Mouse (Mus musculus): Measurements from ENCODE around the gene Npepps. TPM values are rescaled to one million over a fixed set of nuclear protein-coding genes. Genes with fewer than 3 reads are reported as not detected.

Gene Npepps
- polyA plus RNA-seq, 1 experiment, result 41.8 TPM

DNA sequence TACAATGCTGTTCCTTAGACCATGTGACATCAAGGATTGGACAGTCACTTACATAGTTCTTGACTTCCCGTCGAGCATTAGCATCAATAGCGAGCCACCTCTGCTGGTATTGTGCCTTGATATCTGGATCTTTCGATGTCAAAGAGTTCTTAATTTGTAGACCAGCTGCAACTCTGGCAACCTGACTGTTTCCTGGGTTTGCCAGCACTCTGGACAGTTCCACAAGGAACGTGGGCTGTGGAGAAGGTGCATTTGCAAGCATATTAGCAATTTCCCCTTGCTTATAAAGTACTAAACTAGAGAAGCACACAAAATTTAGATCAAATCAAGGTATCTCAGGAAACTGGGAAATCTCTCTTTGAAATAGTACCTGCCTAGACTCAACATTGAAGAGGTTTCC is 95.6 kb downstream of the Npepps start:
- Histone ChIP-seq H3K4me1 (ENCODE audit: control insufficient read depth, insufficient read depth, low read length) (no peaks in the 10 kb centered on the region), H3K4me3 (replicated peaks; ENCODE audit: control insufficient read depth, low read depth, low read length) (no peak overlapping the region), H3K27ac (ENCODE audit: control insufficient read depth, insufficient read depth, low read depth, low read length, poor library complexity) (no peak overlapping the region)
- no peak for TF ChIP-seq CTCF (IDR thresholded peaks at IDR 0.05; ENCODE audit: control insufficient read depth, insufficient read depth, low read length)
- TF ChIP-seq POLR2A (IDR thresholded peaks at IDR 0.05; ENCODE audit: borderline replicate concordance, control insufficient read depth, low read depth, low read length), result no peak
- WGBS, result 78% methylated on average over 5 of the region's 5 CpGs

DNA sequence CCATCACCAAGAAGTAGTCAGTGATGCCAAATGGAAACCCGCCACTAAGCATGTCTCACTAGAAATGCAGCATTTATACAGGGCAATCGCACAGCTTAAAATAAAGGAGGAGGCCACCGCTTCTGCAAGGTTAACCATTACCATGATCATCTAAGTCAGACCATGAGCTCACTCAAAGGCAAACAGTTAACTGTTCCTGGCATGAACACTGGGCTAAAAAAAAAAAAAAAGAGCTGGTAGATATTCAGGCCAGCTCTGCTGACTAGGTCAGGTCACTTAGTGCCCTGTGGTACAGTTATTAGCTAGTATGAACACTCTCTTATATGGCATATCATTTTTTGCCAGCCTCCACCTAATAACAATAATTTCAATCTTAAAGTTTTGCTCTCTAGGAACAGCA is 98.0 kb downstream of the Npepps start:
- no peaks in the 10 kb centered on the region for H3K4me1 ChIP-seq (ENCODE audit: control insufficient read depth, insufficient read depth, low read length)
- no peak for TF ChIP-seq POLR2A (IDR thresholded peaks at IDR 0.05; ENCODE audit: borderline replicate concordance, control insufficient read depth, low read depth, low read length)
- no peak for TF ChIP-seq CTCF (IDR thresholded peaks at IDR 0.05; ENCODE audit: control insufficient read depth, insufficient read depth, low read length)
- 94% methylated on average over 3 of the region's 3 CpGs for WGBS
- H3K27ac ChIP-seq (ENCODE audit: control insufficient read depth, insufficient read depth, low read depth, low read length, poor library complexity), result no peak overlapping the region
- H3K4me3 ChIP-seq (replicated peaks; ENCODE audit: control insufficient read depth, low read depth, low read length), result no peak overlapping the region

DNA sequence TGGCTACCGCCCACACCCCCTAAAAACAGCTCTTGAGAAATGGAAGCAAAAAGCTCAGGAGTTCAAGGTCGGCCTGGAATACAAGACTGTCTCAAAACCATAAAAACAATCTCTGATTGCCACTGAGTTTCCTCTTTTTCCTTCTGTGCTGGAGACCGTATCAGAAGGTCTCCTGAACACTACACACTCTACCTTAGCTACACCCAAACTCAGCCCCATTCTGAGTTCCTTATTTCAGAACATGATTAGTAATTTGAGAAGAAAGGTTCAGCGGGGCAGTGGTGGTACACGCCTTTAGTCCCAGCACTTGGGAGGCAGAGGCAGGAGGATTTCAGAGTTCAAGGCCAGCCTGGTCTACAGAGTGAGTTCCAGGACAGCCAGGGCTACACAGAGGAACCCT is 99.4 kb downstream of the Npepps start:
- no peak overlapping the region for H3K27ac ChIP-seq (ENCODE audit: control insufficient read depth, insufficient read depth, low read depth, low read length, poor library complexity)
- no peak overlapping the region for H3K4me3 ChIP-seq (replicated peaks; ENCODE audit: control insufficient read depth, low read depth, low read length)
- TF ChIP-seq POLR2A (IDR thresholded peaks at IDR 0.05; ENCODE audit: borderline replicate concordance, control insufficient read depth, low read depth, low read length) (no peak), CTCF (IDR thresholded peaks at IDR 0.05; ENCODE audit: control insufficient read depth, insufficient read depth, low read length) (no peak)
- 53% methylated on average over 5 of the region's 5 CpGs for WGBS
- H3K4me1 ChIP-seq (ENCODE audit: control insufficient read depth, insufficient read depth, low read length), result no peaks in the 10 kb centered on the region

DNA sequence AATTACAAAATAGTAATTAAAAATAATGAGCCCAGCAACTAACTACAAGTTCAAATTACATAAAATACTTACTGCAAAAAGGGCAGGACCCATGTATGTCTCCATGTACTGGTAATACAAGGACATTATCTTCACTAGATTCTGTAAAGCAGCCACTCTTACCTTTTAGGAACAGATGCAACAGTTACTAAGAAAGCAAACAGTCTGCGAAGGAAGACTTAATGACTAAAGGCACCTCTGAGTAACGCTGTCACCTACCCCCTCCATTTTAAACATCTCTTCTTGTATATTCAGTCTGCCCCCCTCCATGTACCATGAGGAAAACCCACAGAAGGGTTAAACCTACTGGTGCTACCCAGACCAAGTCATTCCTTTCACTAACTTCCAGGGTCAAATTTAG is 102.2 kb downstream of the Npepps start:
- Histone ChIP-seq H3K4me3 (replicated peaks; ENCODE audit: control insufficient read depth, low read depth, low read length) (no peak overlapping the region), H3K27ac (ENCODE audit: control insufficient read depth, insufficient read depth, low read depth, low read length, poor library complexity) (no peak overlapping the region), H3K4me1 (ENCODE audit: control insufficient read depth, insufficient read depth, low read length) (no peaks in the 10 kb centered on the region)
- 97% methylated on average over 2 of the region's 2 CpGs for WGBS
- TF ChIP-seq POLR2A (IDR thresholded peaks at IDR 0.05; ENCODE audit: borderline replicate concordance, control insufficient read depth, low read depth, low read length) (no peak), CTCF (IDR thresholded peaks at IDR 0.05; ENCODE audit: control insufficient read depth, insufficient read depth, low read length) (no peak)

DNA sequence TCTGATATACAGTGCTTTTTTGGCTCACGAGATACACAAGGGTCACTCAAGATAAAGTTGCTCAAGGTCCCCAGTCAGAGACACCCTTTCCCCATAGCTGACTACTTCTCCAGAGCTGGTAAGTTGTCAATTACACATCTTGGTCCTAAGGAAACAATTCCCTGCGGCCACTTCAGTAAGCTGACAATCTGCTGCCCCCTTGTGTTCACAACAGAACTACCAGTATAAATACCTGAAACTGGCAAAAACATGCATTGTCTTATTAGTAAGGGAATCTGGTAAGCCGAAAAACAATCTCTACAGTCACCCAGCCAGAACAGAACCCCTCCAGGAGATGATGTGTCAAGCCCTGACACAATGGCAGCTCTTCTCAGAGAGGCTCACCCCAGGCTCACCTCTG is 103.6 kb downstream of the Npepps start:
- TF ChIP-seq POLR2A (IDR thresholded peaks at IDR 0.05; ENCODE audit: borderline replicate concordance, control insufficient read depth, low read depth, low read length) (no peak), CTCF (IDR thresholded peaks at IDR 0.05; ENCODE audit: control insufficient read depth, insufficient read depth, low read length) (0 out of 2 replicates have a peak, but pooled peaks have one; percentile 11)
- WGBS, result 47% methylated on average over 3 of the region's 3 CpGs
- Histone ChIP-seq H3K27ac (ENCODE audit: control insufficient read depth, insufficient read depth, low read depth, low read length, poor library complexity) (no peak overlapping the region), H3K4me1 (ENCODE audit: control insufficient read depth, insufficient read depth, low read length) (no peaks in the 10 kb centered on the region), H3K4me3 (replicated peaks; ENCODE audit: control insufficient read depth, low read depth, low read length) (no peak overlapping the region)

DNA sequence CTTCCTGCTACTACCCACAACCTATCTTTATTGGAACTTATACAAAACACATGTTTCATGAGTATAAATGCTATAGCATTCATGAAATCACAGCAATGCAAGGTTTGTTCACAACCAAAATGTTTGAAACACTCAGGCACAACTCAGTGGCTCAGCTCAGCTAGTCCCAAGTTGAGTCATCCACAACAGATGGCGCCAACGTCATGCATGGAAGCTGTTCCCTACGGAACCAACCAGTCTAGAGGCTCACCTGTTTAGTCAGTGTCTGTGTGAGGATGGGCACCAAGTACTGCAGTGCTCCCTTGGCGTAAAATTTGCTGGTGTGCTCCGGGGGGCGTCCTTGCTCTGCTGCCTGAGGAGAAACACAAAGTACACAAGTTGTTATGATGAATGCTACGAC is 104.9 kb downstream of the Npepps start:
- H3K4me3 ChIP-seq (replicated peaks; ENCODE audit: control insufficient read depth, low read depth, low read length), result no peak overlapping the region
- H3K27ac ChIP-seq (ENCODE audit: control insufficient read depth, insufficient read depth, low read depth, low read length, poor library complexity), result no peak overlapping the region
- no peak for TF ChIP-seq POLR2A (IDR thresholded peaks at IDR 0.05; ENCODE audit: borderline replicate concordance, control insufficient read depth, low read depth, low read length)
- TF ChIP-seq CTCF (IDR thresholded peaks at IDR 0.05; ENCODE audit: control insufficient read depth, insufficient read depth, low read length), result no peak
- WGBS, result 96% methylated on average over 7 of the region's 7 CpGs
- no peaks in the 10 kb centered on the region for H3K4me1 ChIP-seq (ENCODE audit: control insufficient read depth, insufficient read depth, low read length)

DNA sequence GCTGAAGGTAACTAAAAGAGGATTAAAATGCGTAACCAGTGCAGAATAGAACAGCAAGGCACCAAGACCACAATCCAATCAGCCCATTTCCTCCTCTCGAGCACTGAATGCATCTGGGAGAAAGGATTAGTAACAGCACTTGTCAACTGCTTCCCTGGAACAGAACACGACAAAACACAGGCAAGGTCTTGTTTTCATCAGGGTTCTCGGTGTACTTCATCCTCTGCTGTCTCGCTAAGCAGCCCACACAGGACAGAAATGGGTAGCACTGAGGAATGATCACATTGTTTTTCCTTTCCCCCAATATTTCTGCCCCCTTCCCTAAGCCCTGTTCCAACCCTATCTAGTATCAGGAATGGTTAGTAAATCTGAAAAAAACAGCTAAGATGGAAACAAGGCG is 120.1 kb downstream of the Npepps start:
- H3K4me3 ChIP-seq (replicated peaks; ENCODE audit: control insufficient read depth, low read depth, low read length), result no peak overlapping the region
- H3K4me1 ChIP-seq (ENCODE audit: control insufficient read depth, insufficient read depth, low read length), result no peaks in the 10 kb centered on the region
- TF ChIP-seq CTCF (IDR thresholded peaks at IDR 0.05; ENCODE audit: control insufficient read depth, insufficient read depth, low read length) (no peak), POLR2A (IDR thresholded peaks at IDR 0.05; ENCODE audit: borderline replicate concordance, control insufficient read depth, low read depth, low read length) (no peak)
- WGBS, result 84% methylated on average over 6 of the region's 6 CpGs
- H3K27ac ChIP-seq (ENCODE audit: control insufficient read depth, insufficient read depth, low read depth, low read length, poor library complexity), result no peak overlapping the region

DNA sequence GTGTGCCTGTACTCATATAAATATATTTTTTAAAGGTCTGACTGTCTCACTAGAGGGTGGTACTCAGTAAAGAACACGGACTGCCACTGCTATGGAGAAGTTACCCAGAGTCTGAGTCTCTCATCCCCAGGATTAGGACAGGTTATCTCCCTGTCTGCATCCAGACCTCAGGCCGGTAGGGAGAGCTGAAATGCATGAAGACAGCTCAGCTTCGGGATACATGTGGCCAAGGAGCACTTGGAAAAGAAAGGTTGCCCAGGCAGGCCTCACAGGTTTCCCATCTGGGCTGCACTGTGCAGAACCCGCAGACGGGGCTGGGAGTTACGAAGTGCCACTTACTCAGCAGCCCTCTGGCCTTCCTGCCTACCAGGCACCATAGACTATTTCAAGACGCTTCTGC is 123.4 kb downstream of the Npepps start:
- TF ChIP-seq CTCF (IDR thresholded peaks at IDR 0.05; ENCODE audit: control insufficient read depth, insufficient read depth, low read length) (no peak), POLR2A (IDR thresholded peaks at IDR 0.05; ENCODE audit: borderline replicate concordance, control insufficient read depth, low read depth, low read length) (no peak)
- WGBS, result 46% methylated on average over 7 of the region's 7 CpGs
- Histone ChIP-seq H3K4me1 (ENCODE audit: control insufficient read depth, insufficient read depth, low read length) (no peaks in the 10 kb centered on the region), H3K4me3 (replicated peaks; ENCODE audit: control insufficient read depth, low read depth, low read length) (no peak overlapping the region), H3K27ac (ENCODE audit: control insufficient read depth, insufficient read depth, low read depth, low read length, poor library complexity) (no peak overlapping the region)

Other genes starting within 250 kb of the Npepps start
- gene Lrrc46, start 239.2 kb downstream of the Npepps start, polyA plus RNA-seq (2011; ENCODE audit: insufficient read depth, insufficient read length, low replicate concordance, missing spikeins), result not detected in 2 replicates
- gene Mrpl10, start 239.1 kb downstream of the Npepps start, polyA plus RNA-seq (2011; ENCODE audit: insufficient read depth, insufficient read length, low replicate concordance, missing spikeins), result 21.1 and 25.1 TPM in 2 replicates
- 8.2 and 17.7 TPM in 2 replicates for gene Osbpl7, start 230.0 kb downstream of the Npepps start, polyA plus RNA-seq (2011; ENCODE audit: insufficient read depth, insufficient read length, low replicate concordance, missing spikeins)
- gene Tbx21, start 165.3 kb downstream of the Npepps start, polyA plus RNA-seq (2011; ENCODE audit: insufficient read depth, insufficient read length, low replicate concordance, missing spikeins), result 0.77 and 2.2 TPM in 2 replicates
- 6.3 and 16.6 TPM in 2 replicates for gene Tbkbp1, start 129.1 kb downstream of the Npepps start, polyA plus RNA-seq (2011; ENCODE audit: insufficient read depth, insufficient read length, low replicate concordance, missing spikeins)
- 66.4 and 67.4 TPM in 2 replicates for gene Kpnb1, start 92.8 kb downstream of the Npepps start, polyA plus RNA-seq (2011; ENCODE audit: insufficient read depth, insufficient read length, low replicate concordance, missing spikeins)
- gene Mrpl45, start 35.1 kb upstream of the Npepps start, polyA plus RNA-seq (2011; ENCODE audit: insufficient read depth, insufficient read length, low replicate concordance, missing spikeins), result 7.8 and 16.9 TPM in 2 replicates
- gene Gpr179, start 71.4 kb upstream of the Npepps start, polyA plus RNA-seq (2011; ENCODE audit: insufficient read depth, insufficient read length, low replicate concordance, missing spikeins), result not detected in 2 replicates
- gene Socs7, start 81.9 kb upstream of the Npepps start, polyA plus RNA-seq (2011; ENCODE audit: insufficient read depth, insufficient read length, low replicate concordance, missing spikeins), result 4.3 and 5.2 TPM in 2 replicates
- 32.9 and 39.9 TPM in 2 replicates for gene Arhgap23, start 134.9 kb upstream of the Npepps start, polyA plus RNA-seq (2011; ENCODE audit: insufficient read depth, insufficient read length, low replicate concordance, missing spikeins)
- gene 4933428G20Rik, start 219.7 kb upstream of the Npepps start, polyA plus RNA-seq (2011; ENCODE audit: insufficient read depth, insufficient read length, low replicate concordance, missing spikeins), result not detected in 2 replicates

Data from bone marrow, adult 2 months (tissue).